Mouse (Mus musculus): Measurements from ENCODE around the gene Scn5a.

DNA sequence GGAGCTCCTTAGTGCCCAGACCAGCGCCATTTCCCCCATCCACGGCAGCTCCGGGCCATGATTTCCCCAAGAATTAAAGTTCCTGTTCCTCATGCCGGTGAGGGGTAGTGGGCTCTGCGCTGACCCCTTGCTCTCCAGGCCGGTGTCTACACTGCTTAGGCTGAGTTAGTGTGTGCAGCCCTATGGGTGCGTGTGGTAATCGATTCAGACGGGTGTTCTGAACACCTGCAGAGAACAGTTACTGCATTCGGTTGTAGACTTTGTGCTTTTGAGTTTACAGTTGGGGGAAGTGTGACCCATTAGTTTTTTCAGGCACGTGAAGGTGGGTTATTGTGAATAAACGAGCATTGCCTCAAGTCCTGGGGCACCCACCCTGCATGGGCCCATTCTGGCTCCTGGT, 140.8 kb downstream of the Scn5a start:
- TF ChIP-seq CTCF (IDR thresholded peaks at IDR 0.05; ENCODE audit: low read depth) (no peak), EP300 (IDR thresholded peaks at IDR 0.05; ENCODE audit: low read depth) (no peak)
